Mouse (Mus musculus) ES-E14 (cell line): ENCODE data around the gene Donson. TPM values are rescaled to one million over a fixed set of nuclear protein-coding genes. Genes with fewer than 3 reads are reported as not detected.

Experiments
- DNase-seq: peaks from one replicate; pipeline ENCODE4 v3.0.0-alpha.2; 2013; ENCODE audit warnings: low read depth, low spot score
- H3K27ac ChIP-seq: 2 replicates; pipeline ENCODE4 v1.5.1; 2012; ENCODE audit warnings: low read depth, mild to moderate bottlenecking, low read length, moderate library complexity, mixed read lengths; ENCODE audit not compliant: poor library complexity, insufficient read depth, severe bottlenecking
- H3K36me3 ChIP-seq: 2 replicates; pipeline ENCODE4 v1.6.1; 2012; ENCODE audit warnings: mild to moderate bottlenecking, low read length, moderate library complexity, mixed read lengths; ENCODE audit not compliant: control insufficient read depth, poor library complexity, insufficient read depth, severe bottlenecking
- H3K4me1 ChIP-seq, 2 experiments: fragments of 150-350 bp in 1 of 2; sonication (generic) in 1 of 2; 2 replicates each; pipeline ENCODE4 v1.6.1; 2012; ENCODE audit warnings: low read length in 2 of 2, mild to moderate bottlenecking in 1 of 2, mixed read lengths in 1 of 2; ENCODE audit not compliant: control insufficient read depth in 2 of 2, insufficient read depth in 2 of 2, poor library complexity in 1 of 2
- H3K4me3 ChIP-seq, 2 experiments: fragments of 150-350 bp in 1 of 2; sonication (generic) in 1 of 2; 2 replicates each; pipeline ENCODE4 v1.5.1; 2012; ENCODE audit warnings: low read length in 2 of 2, low read depth in 1 of 2, mild to moderate bottlenecking in 1 of 2, mixed read lengths in 1 of 2; ENCODE audit not compliant: insufficient read depth in 1 of 2, poor library complexity in 1 of 2, severe bottlenecking in 1 of 2
- H3K9ac ChIP-seq: 2 replicates; pipeline ENCODE4 v1.6.1; 2012; ENCODE audit warnings: low read depth, mild to moderate bottlenecking, low read length, mixed read lengths; ENCODE audit not compliant: poor library complexity, insufficient read depth, severe bottlenecking
- H3K9me3 ChIP-seq: fragments of 150-350 bp; sonication (generic); 2 replicates; pipeline ENCODE4 v1.6.1; 2012; ENCODE audit warnings: low read depth, mild to moderate bottlenecking, low read length; ENCODE audit not compliant: control insufficient read depth, insufficient read depth
- CHD2 ChIP-seq: IDR thresholded peaks from 2 replicates; pipeline ENCODE4 v1.6.1; 2014; ENCODE audit warnings: mild to moderate bottlenecking, low read depth, low read length, inconsistent platforms
- HCFC1 ChIP-seq: IDR thresholded peaks from 2 replicates; pipeline ENCODE4 v1.6.1; 2012; ENCODE audit warnings: low read length, inconsistent platforms, borderline replicate concordance; ENCODE audit not compliant: insufficient read depth
- MAFK ChIP-seq: IDR thresholded peaks from 2 replicates; pipeline ENCODE4 v1.6.1; 2014; ENCODE audit warnings: mild to moderate bottlenecking, low read depth, low read length, inconsistent platforms; ENCODE audit not compliant: insufficient read depth
- ZC3H11A ChIP-seq: IDR thresholded peaks from 2 replicates; pipeline ENCODE4 v1.6.1; 2012; ENCODE audit warnings: low read depth, mild to moderate bottlenecking, inconsistent platforms, low read length, borderline replicate concordance
- ZNF384 ChIP-seq: IDR thresholded peaks from 2 replicates; pipeline ENCODE4 v1.6.1; 2012; ENCODE audit warnings: low read depth, low read length, inconsistent platforms
- in situ Hi-C, 2 experiments: fragments of 600-800 bp; cut with MboI; formaldehyde crosslinking; loops; one replicate each; pipeline ENCODE4 v1.15.1; 2025; ENCODE audit warnings: low sequenced_read_pairs in 2 of 2, inconsistent platforms in 1 of 2; ENCODE audit not compliant: unreplicated experiment in 2 of 2
- total RNA-seq: library from RNA; depleted of rRNA; stranded (reverse); fragments of 300-350 nt; gene quantifications from 2 replicates; pipeline ENCODE4 v1.2.3, GENCODE M21; 2012

Gene Donson
- total RNA-seq, 1 experiment: 38.8 TPM

- H3K9ac ChIP-seq: no peak overlapping the region
- no peak overlapping the region for H3K27ac ChIP-seq
- H3K36me3 ChIP-seq: peaks cover 37% of the 10 kb centered on the region
- no peak for DNase-seq
- in situ Hi-C loops: no loop called here
- no peak for TF ChIP-seq ZC3H11A
- TF ChIP-seq CHD2: no peak
- no peak for TF ChIP-seq MAFK
- no peak for TF ChIP-seq ZNF384
- no peak for TF ChIP-seq HCFC1
- H3K4me3 ChIP-seq: no peak overlapping the region
- H3K4me1 ChIP-seq: no peaks in the 10 kb centered on the region
- no peaks in the 10 kb centered on the region for H3K9me3 ChIP-seq
Measured at GRCm38 (mm10) chr16:91674500-91674899, 14.1 kb downstream of the Donson start.

GRCm38 (mm10) chr16:91663795-91664194, 24.8 kb downstream of the Donson start:
- TF ChIP-seq ZNF384 (no peak), HCFC1 (no peak), ZC3H11A (no peak)
- in situ Hi-C loops: loop anchor here in 1 of 2 experiments (10.0 kb wide), 1 partner anchor 1419 kb away; no protein-coding TSS in a partner anchor
- H3K9ac ChIP-seq: no peak overlapping the region
- no peak for DNase-seq
- peaks cover 0 to 1% of the 10 kb centered on the region in 2 experiments; a peak in 1 of 4 replicates for H3K4me1 ChIP-seq
- H3K27ac ChIP-seq: no peak overlapping the region
- H3K9me3 ChIP-seq: no peaks in the 10 kb centered on the region
- no peak overlapping the region for H3K4me3 ChIP-seq
- peaks cover 56% of the 10 kb centered on the region for H3K36me3 ChIP-seq

GRCm38 (mm10) chr16:91662336-91662735, 26.2 kb downstream of the Donson start:
- Histone ChIP-seq H3K36me3 (peaks cover 68% of the 10 kb centered on the region), H3K9me3 (no peaks in the 10 kb centered on the region), H3K4me3 (no peak overlapping the region), H3K27ac (no peak overlapping the region), H3K9ac (no peak overlapping the region), H3K4me1 (peaks cover 0 to 1% of the 10 kb centered on the region in 2 experiments; a peak in 1 of 4 replicates)
- DNase-seq: no peak
- TF ChIP-seq MAFK (no peak), HCFC1 (no peak), ZC3H11A (no peak), ZNF384 (no peak), CHD2 (no peak)
- in situ Hi-C loops: loop anchor here in 1 of 2 experiments (10.0 kb wide), 1 partner anchor 1418 kb away; no protein-coding TSS in a partner anchor

GRCm38 (mm10) chr16:91661397-91661796, 27.2 kb downstream of the Donson start:
- TF ChIP-seq CHD2 (no peak), ZC3H11A (no peak), ZNF384 (no peak), MAFK (no peak), HCFC1 (no peak)
- in situ Hi-C loops: loop anchor here in 1 of 2 experiments (10.0 kb wide), 1 partner anchor 1417 kb away; no protein-coding TSS in a partner anchor
- peaks cover 71% of the 10 kb centered on the region for H3K36me3 ChIP-seq
- peaks cover 0 to 1% of the 10 kb centered on the region in 2 experiments; a peak in 1 of 4 replicates for H3K4me1 ChIP-seq
- no peak overlapping the region for H3K27ac ChIP-seq
- no peaks in the 10 kb centered on the region for H3K9me3 ChIP-seq
- no peak for DNase-seq
- H3K4me3 ChIP-seq: no peak overlapping the region
- no peak overlapping the region for H3K9ac ChIP-seq

- Histone ChIP-seq H3K4me1 (peaks cover 0 to 1% of the 10 kb centered on the region in 2 experiments; a peak in 1 of 4 replicates), H3K9me3 (no peaks in the 10 kb centered on the region), H3K9ac (no peak overlapping the region), H3K4me3 (peak overlapping the region; percentile 12 to 28; a peak in 1 of 4 replicates), H3K27ac (no peak overlapping the region), H3K36me3 (peaks cover 77% of the 10 kb centered on the region)
- no peak for TF ChIP-seq CHD2
- no peak for TF ChIP-seq HCFC1
- no peak for TF ChIP-seq MAFK
- no peak for TF ChIP-seq ZC3H11A
- no peak for TF ChIP-seq ZNF384
- in situ Hi-C loops: loop anchor here in 1 of 2 experiments (10.0 kb wide), 1 partner anchor 1415 kb away; no protein-coding TSS in a partner anchor
- DNase-seq: no peak
Measured at GRCm38 (mm10) chr16:91659798-91660197, 28.8 kb downstream of the Donson start.
